Mouse (Mus musculus) stomach, postnatal 0 days (tissue): ENCODE results near the gene Oaz2. TPM values are rescaled to one million over a fixed set of nuclear protein-coding genes. Genes with fewer than 3 reads are reported as not detected.

Experiments
- ATAC-seq: fragments of 200-750 bp; cut with Nextera tagmentation; 2 replicates; pipeline ENCODE4 v1.8.0; 2017; ENCODE audit not compliant: low FRiP score, low TSS enrichment
- DNase-seq: peaks from one replicate; pipeline ENCODE4 v3.0.0-alpha.2; 2016; ENCODE audit warnings: low spot score
- H3K27ac ChIP-seq: fragments of 300-500 bp; sonication (generic); replicated peaks from 2 replicates; pipeline ENCODE4 v1.5.1; 2014; ENCODE audit warnings: mild to moderate bottlenecking, control low read depth
- H3K27me3 ChIP-seq: fragments of 300-500 bp; sonication (generic); 2 replicates; pipeline ENCODE4 v1.6.1; 2014; ENCODE audit warnings: low read length; ENCODE audit not compliant: control insufficient read depth, insufficient read depth
- H3K36me3 ChIP-seq: fragments of 300-500 bp; sonication (generic); 2 replicates; pipeline ENCODE4 v1.6.1; 2014; ENCODE audit warnings: low read length, mixed read lengths; ENCODE audit not compliant: control insufficient read depth, insufficient read depth
- H3K4me1 ChIP-seq: fragments of 300-500 bp; sonication (generic); replicated peaks from 2 replicates; pipeline ENCODE4 v1.6.1; 2014; ENCODE audit warnings: antibody characterized with exemption; ENCODE audit not compliant: control insufficient read depth, insufficient read depth
- H3K4me2 ChIP-seq: fragments of 300-500 bp; sonication (generic); replicated peaks from 2 replicates; pipeline ENCODE4 v1.6.1; 2014; ENCODE audit warnings: low read depth, mild to moderate bottlenecking, control low read depth, moderate library complexity
- H3K4me3 ChIP-seq: fragments of 300-500 bp; sonication (generic); 2 replicates; pipeline ENCODE4 v1.5.1; 2014; ENCODE audit warnings: low read depth, low read length, control low read depth
- H3K9ac ChIP-seq: fragments of 300-500 bp; sonication (generic); 2 replicates; pipeline ENCODE4 v1.6.1; 2014; ENCODE audit warnings: mild to moderate bottlenecking, low read length, control low read depth, mixed read lengths
- H3K9me3 ChIP-seq: fragments of 300-500 bp; sonication (generic); 2 replicates; pipeline ENCODE4 v1.6.1; 2016; ENCODE audit warnings: low read length; ENCODE audit not compliant: control insufficient read depth
- CTCF ChIP-seq: IDR thresholded peaks from 2 replicates; pipeline ENCODE4 v1.5.1; 2016; ENCODE audit warnings: antibody characterized with exemption, low read depth, mild to moderate bottlenecking, moderate library complexity
- EP300 ChIP-seq: optimal IDR thresholded peaks from 2 replicates; pipeline ENCODE3; 2016; ENCODE audit warnings: antibody characterized with exemption
- WGBS: fragments of 180-500 bp; shearing (Covaris S2); extraction: QIAGEN DNeasy Blood & Tissue Kit; methylation state at CpG from one replicate; pipeline ENCODE4 v1.1.7; 2014; 5-methylcytosine and 5-hydroxymethylcytosine counted together
- polyA plus RNA-seq: library from polyadenylated mRNA; unstranded; fragments of >200 nt; fragmentation: Nextera tagmentation; extraction: Ambion mirVana; gene quantifications from 2 replicates; pipeline ENCODE4 v1.2.1, GENCODE M21; 2015

Oaz2 gene
- polyA plus RNA-seq, 1 experiment from 2014 or later: 138 TPM

GRCm38 (mm10) chr9:65666042-65666441 is 1.8 kb upstream of the Oaz2 start:
- Histone ChIP-seq H3K9me3 (no peaks in the 10 kb centered on the region), H3K36me3 (no peaks in the 10 kb centered on the region), H3K9ac (no peak overlapping the region), H3K4me2 (no peak overlapping the region), H3K27ac (no peak overlapping the region), H3K4me3 (no peak overlapping the region), H3K4me1 (no peaks in the 10 kb centered on the region), H3K27me3 (no peaks in the 10 kb centered on the region)
- peak; percentile 73 for DNase-seq
- WGBS: 10% methylated on average over 5 of the region's 5 CpGs
- ATAC-seq: peak; percentile 45
- TF ChIP-seq CTCF (peak; percentile 91), EP300 (no peak)

- ATAC-seq (no peak; the same call in 1 of the 2 replicates), DNase-seq (no peak)
- Histone ChIP-seq H3K9ac (no peak overlapping the region), H3K4me3 (no peak overlapping the region), H3K36me3 (no peaks in the 10 kb centered on the region), H3K4me1 (no peaks in the 10 kb centered on the region), H3K4me2 (no peak overlapping the region), H3K27ac (no peak overlapping the region; the same call in 1 of the 2 replicates), H3K27me3 (no peaks in the 10 kb centered on the region), H3K9me3 (no peaks in the 10 kb centered on the region)
- WGBS: 52% methylated on average over 9 of the region's 9 CpGs
- TF ChIP-seq EP300 (no peak), CTCF (no peak)
Measured at GRCm38 (mm10) chr9:65671431-65671931, 3.7 kb downstream of the Oaz2 start.

DNA sequence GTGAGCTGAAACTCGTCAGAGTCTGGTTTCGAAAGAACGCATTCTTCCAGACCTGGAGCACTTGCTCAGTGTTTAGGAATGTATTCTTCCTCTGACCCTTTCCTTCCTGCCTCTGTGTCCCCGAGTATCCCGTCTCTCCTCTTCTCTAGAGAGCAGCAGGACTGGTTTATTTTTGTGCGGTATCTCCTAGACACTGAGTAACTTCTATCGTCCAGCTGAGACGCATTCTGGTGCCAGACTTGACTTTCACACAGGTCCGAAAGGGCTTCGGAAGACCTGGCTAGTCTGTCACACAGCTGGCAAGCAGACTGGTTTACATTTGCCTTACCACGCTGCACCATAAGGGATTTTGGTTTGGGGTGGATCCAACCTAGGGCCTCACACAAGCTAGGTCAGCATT is 5.2 kb downstream of the Oaz2 start:
- no peak for ATAC-seq
- whole genome bisulfite sequencing: 31% methylated on average over 11 of the region's 11 CpGs
- Histone ChIP-seq H3K4me2 (no peak overlapping the region), H3K27me3 (no peaks in the 10 kb centered on the region), H3K4me3 (no peak overlapping the region), H3K9ac (no peak overlapping the region), H3K27ac (0 out of 2 replicates have a peak overlapping the region, but pooled peaks have one; percentile 49), H3K9me3 (no peaks in the 10 kb centered on the region), H3K4me1 (peaks cover 3% of the 10 kb centered on the region; the same call in 1 of the 2 replicates), H3K36me3 (no peaks in the 10 kb centered on the region)
- TF ChIP-seq EP300 (no peak), CTCF (no peak)
- no peak for DNase-seq

- H3K36me3 ChIP-seq: no peaks in the 10 kb centered on the region
- H3K27me3 ChIP-seq: no peaks in the 10 kb centered on the region
- H3K4me1 ChIP-seq: peaks cover 12% of the 10 kb centered on the region; the same call in 1 of the 2 replicates
- H3K27ac ChIP-seq: peak overlapping the region; percentile 63
- H3K4me2 ChIP-seq: peak overlapping the region; percentile 74
- peak overlapping the region; percentile 55 for H3K9ac ChIP-seq
- peak; percentile 18; the same call in 1 of the 2 replicates for ATAC-seq
- H3K4me3 ChIP-seq: peak overlapping the region; percentile 62
- no peaks in the 10 kb centered on the region for H3K9me3 ChIP-seq
- WGBS: 43% methylated on average over 8 of the region's 8 CpGs
- no peak for DNase-seq
- TF ChIP-seq CTCF (no peak), EP300 (no peak)
Measured at GRCm38 (mm10) chr9:65675461-65676357, 7.9 kb downstream of the Oaz2 start.

GRCm38 (mm10) chr9:65676358-65677118 is 8.7 kb downstream of the Oaz2 start:
- Histone ChIP-seq H3K4me3 (peak overlapping the region; percentile 62), H3K27me3 (no peaks in the 10 kb centered on the region), H3K4me2 (peak overlapping the region; percentile 74), H3K4me1 (peaks cover 12% of the 10 kb centered on the region; the same call in 1 of the 2 replicates), H3K9ac (peak overlapping the region; percentile 73), H3K27ac (peak overlapping the region; percentile 75), H3K9me3 (no peaks in the 10 kb centered on the region), H3K36me3 (no peaks in the 10 kb centered on the region)
- under 1% methylated on average over 36 of the region's 51 CpGs for WGBS
- peak; percentile 99 for DNase-seq
- ATAC-seq: peak; percentile 97
- TF ChIP-seq EP300 (no peak), CTCF (0 out of 2 replicates have a peak, but pooled peaks have one; percentile 18)
